Mouse (Mus musculus) limb, embryonic 13.5 days (tissue): ENCODE results near the gene Lck. TPM values are rescaled to one million over a fixed set of nuclear protein-coding genes. Genes with fewer than 3 reads are reported as not detected.

Source experiments
- ATAC-seq: fragments of 200-750 bp; cut with Nextera tagmentation; 2 replicates; pipeline ENCODE4 v1.8.0; 2017; ENCODE audit warnings: low read depth, moderate number of reproducible peaks, moderate TSS enrichment; ENCODE audit not compliant: low FRiP score
- H3K27ac ChIP-seq: fragments of 300-500 bp; sonication (generic); 2 replicates; pipeline ENCODE4 v1.5.1; 2015; ENCODE audit warnings: inconsistent platforms, mild to moderate bottlenecking, moderate library complexity
- H3K27me3 ChIP-seq: fragments of 300-500 bp; sonication (generic); 2 replicates; pipeline ENCODE4 v1.6.1; 2015; ENCODE audit warnings: mild to moderate bottlenecking, inconsistent platforms
- H3K36me3 ChIP-seq: fragments of 300-500 bp; sonication (generic); 2 replicates; pipeline ENCODE4 v1.6.1; 2015; ENCODE audit warnings: inconsistent platforms, mild to moderate bottlenecking, moderate library complexity
- H3K4me1 ChIP-seq: fragments of 300-500 bp; sonication (generic); 2 replicates; pipeline ENCODE4 v1.6.1; 2015; ENCODE audit warnings: inconsistent platforms
- H3K4me2 ChIP-seq: fragments of 300-500 bp; sonication (generic); replicated peaks from 2 replicates; pipeline ENCODE4 v1.6.1; 2015; ENCODE audit warnings: inconsistent platforms, mild to moderate bottlenecking, moderate library complexity
- H3K4me3 ChIP-seq: fragments of 300-500 bp; sonication (generic); 2 replicates; pipeline ENCODE4 v1.5.1; 2015; ENCODE audit warnings: moderate library complexity, mild to moderate bottlenecking, inconsistent platforms
- H3K9ac ChIP-seq: fragments of 300-500 bp; sonication (generic); 2 replicates; pipeline ENCODE4 v1.6.1; 2015; ENCODE audit warnings: mild to moderate bottlenecking, inconsistent platforms
- H3K9me3 ChIP-seq: fragments of 300-500 bp; sonication (generic); 2 replicates; pipeline ENCODE4 v1.6.1; 2016; ENCODE audit warnings: inconsistent platforms
- WGBS: fragments of 180-500 bp; shearing (Covaris S2); methylation state at CpG from one replicate; pipeline ENCODE4 v1.1.7; 2015; 5-methylcytosine and 5-hydroxymethylcytosine counted together
- polyA plus RNA-seq: library from polyadenylated mRNA; unstranded; fragments of >200 nt; fragmentation: Nextera tagmentation; extraction: Ambion mirVana; gene quantifications from 2 replicates; pipeline ENCODE4 v1.2.1, GENCODE M21; 2015

Gene Lck
- polyA plus RNA-seq, result 11.1 and 12.1 TPM in 2 replicates

DNA sequence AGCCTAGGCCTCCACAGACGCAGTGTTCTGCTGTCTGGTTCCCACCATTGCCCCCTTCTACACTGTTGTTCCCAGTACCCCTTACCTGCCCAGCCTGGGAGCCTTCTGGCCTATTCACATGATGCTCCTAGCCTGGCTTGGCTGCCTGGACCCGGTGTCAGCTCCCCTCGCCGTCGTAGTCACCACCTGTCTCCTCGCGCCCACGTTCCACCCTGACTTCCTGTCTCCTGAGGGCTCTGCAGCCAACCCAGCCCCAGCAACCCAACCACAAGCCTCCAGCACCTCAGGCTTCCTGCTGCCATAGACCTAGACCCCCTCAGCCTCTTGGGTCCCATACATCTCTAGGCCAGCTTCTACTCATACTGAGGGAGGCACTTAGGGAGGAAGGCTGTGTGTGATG lies at the start of gene Lck:
TSS of gene Lck (minus strand) at position 212 of the 400 bp plus-strand sequence.
- Histone ChIP-seq H3K4me1 (peaks cover 8% of the 10 kb centered on the region), H3K9ac (no peak within 1 kb of the TSS), H3K27ac (no peak within 1 kb of the TSS), H3K4me3 (no peak within 1 kb of the TSS), H3K27me3 (no peaks in the 10 kb centered on the region), H3K4me2 (no peak within 1 kb of the TSS), H3K36me3 (no peaks in the 10 kb centered on the region), H3K9me3 (no peaks in the 10 kb centered on the region)
- no peak for ATAC-seq
- WGBS, result 86% methylated on average over 8 of the region's 8 CpGs

DNA sequence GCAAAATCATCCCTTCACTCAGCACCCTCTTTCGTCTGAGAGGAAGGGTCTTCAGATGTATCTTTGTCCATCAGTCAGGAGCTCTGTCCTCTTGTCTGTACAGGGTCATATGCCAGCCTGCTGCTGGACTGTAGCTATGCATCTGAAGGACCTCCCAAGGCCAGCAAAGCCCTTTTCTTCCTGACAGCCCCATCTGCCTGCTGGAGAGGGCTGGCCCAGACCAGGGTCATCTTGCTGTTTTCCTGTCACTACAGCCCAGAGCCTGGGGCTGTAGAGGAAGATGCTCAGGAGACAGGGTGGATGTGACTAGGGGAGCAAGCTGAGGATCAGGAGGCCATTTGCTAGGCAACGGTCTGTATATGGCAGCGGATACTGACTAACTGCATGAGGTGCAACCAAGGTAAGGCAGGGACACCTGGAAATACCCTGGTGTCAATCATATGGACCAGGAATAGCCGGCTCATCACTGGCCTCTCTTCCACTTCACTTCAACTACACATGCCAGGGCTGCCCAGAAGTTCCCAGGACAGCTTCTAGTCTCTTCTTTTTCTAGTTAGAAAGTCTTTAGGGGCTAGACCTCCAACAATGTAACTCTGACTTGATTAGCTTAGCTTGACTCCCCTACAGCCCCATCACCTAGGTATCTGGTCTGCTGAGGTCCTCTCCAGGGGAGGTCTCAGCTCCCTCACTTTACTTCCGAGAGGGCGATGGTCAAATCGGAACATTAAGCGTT lies 49.5 kb upstream of the Lck start:
- no peaks in the 10 kb centered on the region for H3K27me3 ChIP-seq
- H3K9ac ChIP-seq, result peak overlapping the region; percentile 78
- 22% methylated on average over 8 of the region's 8 CpGs for WGBS
- peak overlapping the region; percentile 63 for H3K4me3 ChIP-seq
- H3K4me1 ChIP-seq, result peaks cover 40% of the 10 kb centered on the region
- peak overlapping the region; percentile 86 for H3K4me2 ChIP-seq
- H3K36me3 ChIP-seq, result peaks cover 20% of the 10 kb centered on the region
- no peak for ATAC-seq
- H3K9me3 ChIP-seq, result no peaks in the 10 kb centered on the region
- peak overlapping the region; percentile 80; the same call in 1 of the 2 replicates for H3K27ac ChIP-seq

- peaks cover 14% of the 10 kb centered on the region for H3K36me3 ChIP-seq
- no peak overlapping the region for H3K27ac ChIP-seq
- WGBS, result 80% methylated on average over 11 of the region's 11 CpGs
- peak overlapping the region; percentile 31; the same call in 1 of the 2 replicates for H3K9ac ChIP-seq
- H3K27me3 ChIP-seq, result no peaks in the 10 kb centered on the region
- H3K9me3 ChIP-seq, result no peaks in the 10 kb centered on the region
- ATAC-seq, result no peak
- H3K4me1 ChIP-seq, result peaks cover 42% of the 10 kb centered on the region
- H3K4me3 ChIP-seq, result peak overlapping the region; percentile 63
- peak overlapping the region; percentile 86 for H3K4me2 ChIP-seq
Observed at GRCm38 (mm10) chr4:129622120-129622802, 48.8 kb upstream of the Lck start.

- no peaks in the 10 kb centered on the region for H3K27me3 ChIP-seq
- ATAC-seq, result no peak
- peak overlapping the region; percentile 27; the same call in 1 of the 2 replicates for H3K9ac ChIP-seq
- 77% methylated on average over 8 of the region's 8 CpGs for WGBS
- H3K4me3 ChIP-seq, result no peak overlapping the region
- peaks cover 42% of the 10 kb centered on the region for H3K4me1 ChIP-seq
- H3K27ac ChIP-seq, result no peak overlapping the region
- H3K36me3 ChIP-seq, result peaks cover 14% of the 10 kb centered on the region
- H3K4me2 ChIP-seq, result 0 out of 2 replicates have a peak overlapping the region, but pooled peaks have one; percentile 1
- H3K9me3 ChIP-seq, result no peaks in the 10 kb centered on the region
Observed at GRCm38 (mm10) chr4:129621283-129621841, 47.9 kb upstream of the Lck start.

GRCm38 (mm10) chr4:129620419-129621282 lies 47.2 kb upstream of the Lck start:
- Histone ChIP-seq H3K36me3 (peaks cover 18% of the 10 kb centered on the region), H3K9ac (peak overlapping the region; percentile 27; the same call in 1 of the 2 replicates), H3K27me3 (no peaks in the 10 kb centered on the region), H3K4me1 (peaks cover 38% of the 10 kb centered on the region), H3K4me2 (0 out of 2 replicates have a peak overlapping the region, but pooled peaks have one; percentile 1), H3K4me3 (no peak overlapping the region), H3K9me3 (no peaks in the 10 kb centered on the region), H3K27ac (no peak overlapping the region)
- no peak for ATAC-seq
- 81% methylated on average over 11 of the region's 11 CpGs for WGBS

DNA sequence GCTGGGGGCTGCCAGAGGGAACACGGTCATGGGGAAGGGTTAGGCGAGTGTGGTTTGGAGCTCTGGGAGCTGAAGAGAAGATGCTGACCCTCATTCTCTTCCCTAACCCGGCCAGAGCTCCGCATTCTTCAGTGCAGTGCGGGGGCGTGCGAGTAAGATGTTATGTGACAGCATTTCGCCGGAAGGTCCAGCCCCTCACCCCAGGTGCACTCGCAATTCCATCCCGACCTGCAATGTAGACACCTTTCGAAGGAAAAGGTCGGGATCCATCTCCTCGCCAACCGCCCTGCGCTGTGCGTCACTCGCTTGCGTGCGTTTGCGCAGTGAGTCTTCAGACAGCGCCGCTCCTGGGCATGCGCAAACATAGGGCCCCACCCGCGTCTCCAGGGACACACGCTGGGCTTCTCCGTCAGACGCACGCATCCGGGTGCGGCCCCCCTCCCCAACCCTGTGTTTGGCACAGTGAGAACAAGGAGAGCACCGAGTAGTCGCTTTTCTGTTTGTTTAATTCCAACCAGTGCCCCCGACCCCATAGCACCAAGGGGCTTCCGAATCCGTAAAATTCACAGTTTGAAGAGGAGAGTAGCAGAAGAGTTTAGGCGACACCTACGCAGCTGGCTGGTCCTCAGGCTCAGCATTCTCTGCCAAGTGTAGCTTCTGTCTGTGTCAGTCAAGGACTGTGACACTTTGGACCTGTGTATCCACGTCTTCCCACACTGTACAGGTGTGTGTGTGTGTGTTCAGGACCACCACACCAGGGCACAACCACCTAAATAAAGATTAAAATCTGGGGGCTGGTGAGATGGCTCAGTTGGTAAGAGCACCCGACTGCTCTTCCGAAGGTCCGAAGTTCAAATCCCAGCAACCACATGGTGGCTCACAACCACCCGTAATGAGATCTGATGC lies 45.6 kb upstream of the Lck start, which contains the start of gene Iqcc:
TSS of gene Iqcc (minus strand) at position 314 of the 906 bp plus-strand sequence.
- Histone ChIP-seq H3K9me3 (no peaks in the 10 kb centered on the region), H3K27me3 (no peaks in the 10 kb centered on the region), H3K27ac (peak within 1 kb of the TSS; percentile 88), H3K4me1 (peaks cover 24% of the 10 kb centered on the region), H3K4me3 (peak within 1 kb of the TSS; percentile 76), H3K9ac (peak within 1 kb of the TSS; percentile 92), H3K4me2 (peak within 1 kb of the TSS; percentile 88), H3K36me3 (peaks cover 22% of the 10 kb centered on the region)
- ATAC-seq, result peak; percentile 91
- WGBS, result 3% methylated on average over 44 of the region's 44 CpGs

DNA sequence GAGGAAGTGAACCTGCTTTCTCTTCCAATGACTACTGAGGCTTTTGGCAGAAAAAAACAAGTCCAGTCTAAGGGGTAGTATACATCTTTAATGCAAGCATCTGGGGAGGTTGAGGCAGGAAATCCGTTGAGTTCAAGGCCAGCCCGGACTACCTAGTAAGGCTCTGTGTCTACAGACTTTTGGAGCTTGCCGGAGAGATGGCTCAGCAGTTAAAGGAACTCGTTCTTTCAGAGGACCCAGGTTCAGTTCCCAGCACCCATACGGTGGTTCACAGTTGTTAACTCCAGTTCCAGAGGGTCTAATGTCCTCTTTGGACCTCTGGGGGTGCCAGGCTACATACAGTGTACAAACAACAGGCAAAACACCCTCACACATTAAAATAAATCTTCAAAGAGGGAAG lies 44.6 kb upstream of the Lck start:
- no peak for ATAC-seq
- H3K9ac ChIP-seq, result peak overlapping the region; percentile 92
- peak overlapping the region; percentile 76 for H3K4me3 ChIP-seq
- H3K4me1 ChIP-seq, result peaks cover 20% of the 10 kb centered on the region
- peaks cover 25% of the 10 kb centered on the region for H3K36me3 ChIP-seq
- H3K27me3 ChIP-seq, result no peaks in the 10 kb centered on the region
- H3K27ac ChIP-seq, result peak overlapping the region; percentile 88; the same call in 1 of the 2 replicates
- no peaks in the 10 kb centered on the region for H3K9me3 ChIP-seq
- WGBS, result 94% methylated on average over 5 of the region's 5 CpGs
- H3K4me2 ChIP-seq, result peak overlapping the region; percentile 88

DNA sequence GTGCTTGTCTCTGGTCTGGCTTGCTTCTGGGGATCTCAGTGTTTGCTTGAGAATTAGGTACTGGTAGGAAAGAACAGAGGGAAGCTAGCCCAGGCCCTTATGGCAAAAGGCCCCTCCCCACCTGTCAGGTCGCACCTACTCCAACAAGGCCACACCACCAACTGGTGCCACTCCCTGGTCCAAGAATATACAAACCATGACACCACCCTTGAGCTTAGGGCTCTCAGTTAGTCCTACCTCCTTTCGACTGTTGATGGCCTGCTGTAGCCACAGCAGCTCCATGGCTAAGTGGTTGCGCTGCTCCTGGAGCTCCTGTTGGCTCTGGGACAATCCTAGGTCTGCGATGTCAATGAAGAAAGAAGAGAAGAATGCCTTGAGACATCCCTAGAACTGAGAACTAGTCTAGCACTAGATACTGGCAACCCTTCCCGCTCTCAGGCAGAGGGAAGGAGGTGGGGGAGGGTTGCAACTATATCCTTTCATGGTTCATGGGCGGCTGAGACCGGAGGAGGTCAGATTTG lies 43.7 kb upstream of the Lck start:
- no peak overlapping the region for H3K9ac ChIP-seq
- no peaks in the 10 kb centered on the region for H3K27me3 ChIP-seq
- H3K27ac ChIP-seq, result no peak overlapping the region
- peaks cover 11% of the 10 kb centered on the region for H3K4me1 ChIP-seq
- ATAC-seq, result no peak
- H3K9me3 ChIP-seq, result no peaks in the 10 kb centered on the region
- no peak overlapping the region for H3K4me3 ChIP-seq
- H3K4me2 ChIP-seq, result no peak overlapping the region
- peaks cover 25% of the 10 kb centered on the region for H3K36me3 ChIP-seq
- WGBS, result 96% methylated on average over 7 of the region's 7 CpGs

DNA sequence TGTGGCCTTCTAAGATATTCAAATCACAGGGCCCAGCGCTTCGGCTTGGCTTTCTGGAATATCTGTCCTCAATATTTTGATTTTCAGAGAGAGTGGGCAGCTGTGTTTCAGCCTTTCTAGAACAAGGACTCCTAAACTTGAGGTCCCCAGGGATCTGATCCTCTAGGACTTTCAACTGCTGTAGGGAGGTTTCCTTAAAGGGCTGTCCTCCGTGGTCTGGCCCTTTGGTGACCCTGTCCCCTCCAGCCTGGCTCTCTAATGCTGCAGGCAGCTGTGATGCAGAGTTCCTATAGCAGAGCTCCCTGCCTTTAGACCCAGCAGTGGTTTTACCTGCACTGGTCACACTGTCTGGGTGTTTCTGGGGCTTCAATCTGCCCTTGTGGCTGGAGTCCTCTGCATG lies 43.2 kb upstream of the Lck start:
- H3K36me3 ChIP-seq, result peaks cover 25% of the 10 kb centered on the region

GRCm38 (mm10) chr4:129615801-129616290 lies 42.4 kb upstream of the Lck start:
- H3K4me2 ChIP-seq, result no peak overlapping the region
- no peak for ATAC-seq
- H3K27me3 ChIP-seq, result no peaks in the 10 kb centered on the region
- H3K9me3 ChIP-seq, result no peaks in the 10 kb centered on the region
- peaks cover 25% of the 10 kb centered on the region for H3K36me3 ChIP-seq
- no peak overlapping the region for H3K27ac ChIP-seq
- peaks cover 9% of the 10 kb centered on the region for H3K4me1 ChIP-seq
- H3K9ac ChIP-seq, result 0 out of 2 replicates have a peak overlapping the region, but pooled peaks have one; percentile 8
- 91% methylated on average over 9 of the region's 9 CpGs for WGBS
- H3K4me3 ChIP-seq, result no peak overlapping the region

More for the DNA sequence above, 43.2 kb upstream of the Lck start:
- Histone ChIP-seq H3K27me3 (no peaks in the 10 kb centered on the region), H3K27ac (no peak overlapping the region), H3K4me1 (peaks cover 9% of the 10 kb centered on the region), H3K4me2 (no peak overlapping the region), H3K9ac (no peak overlapping the region), H3K4me3 (no peak overlapping the region), H3K9me3 (no peaks in the 10 kb centered on the region)
- no peak for ATAC-seq
- WGBS, result 94% methylated on average over 3 of the region's 3 CpGs
